Mouse (Mus musculus) cerebellum, adult 11 months (tissue): ENCODE data around the gene Ralgps1.
A peak's percentile ranks its signal among the peaks of the same experiment; 100 is the strongest.

ENCODE experiments used
- DNase-seq: peaks from one replicate; pipeline ENCODE4 v3.0.0; 2022

The Ralgps1 gene

DNA sequence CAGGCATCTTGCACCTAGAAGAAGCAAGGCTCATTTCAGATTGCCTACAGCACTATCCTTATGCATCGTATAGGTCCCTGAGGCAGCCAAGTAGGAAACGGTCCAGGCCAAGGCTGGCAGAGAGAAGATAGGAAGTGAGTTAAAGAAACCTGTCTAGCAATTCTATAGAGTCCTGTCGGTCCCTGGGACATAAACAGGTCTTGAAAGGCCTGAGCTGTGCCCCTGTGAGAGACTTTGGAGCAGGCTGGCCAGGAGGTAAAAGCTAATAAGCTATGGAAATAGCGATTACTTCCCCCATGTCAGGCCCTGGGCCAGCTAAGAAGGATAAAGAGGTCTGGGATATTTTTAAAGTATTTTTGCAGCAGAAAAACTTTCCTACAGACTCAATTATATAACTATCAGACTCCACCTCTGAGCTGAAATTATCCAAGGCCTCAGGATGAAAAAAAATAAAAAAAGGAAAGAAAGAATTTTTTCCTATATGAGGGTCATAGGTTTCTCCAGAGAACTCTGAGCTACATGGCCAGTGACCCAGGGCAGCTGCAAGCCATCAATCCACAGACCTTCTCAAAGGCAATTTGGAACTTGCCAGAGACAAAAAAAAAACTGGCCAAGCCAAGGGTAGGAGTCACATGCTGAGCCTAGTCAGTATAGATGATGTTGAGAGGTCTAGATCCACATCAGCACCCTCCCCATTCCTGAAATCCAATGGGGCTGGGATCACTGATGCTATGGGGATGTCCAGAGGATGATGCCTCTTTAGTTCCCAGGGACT, 98.4 kb downstream of the Ralgps1 start:
- DNase-seq = no peak

DNA sequence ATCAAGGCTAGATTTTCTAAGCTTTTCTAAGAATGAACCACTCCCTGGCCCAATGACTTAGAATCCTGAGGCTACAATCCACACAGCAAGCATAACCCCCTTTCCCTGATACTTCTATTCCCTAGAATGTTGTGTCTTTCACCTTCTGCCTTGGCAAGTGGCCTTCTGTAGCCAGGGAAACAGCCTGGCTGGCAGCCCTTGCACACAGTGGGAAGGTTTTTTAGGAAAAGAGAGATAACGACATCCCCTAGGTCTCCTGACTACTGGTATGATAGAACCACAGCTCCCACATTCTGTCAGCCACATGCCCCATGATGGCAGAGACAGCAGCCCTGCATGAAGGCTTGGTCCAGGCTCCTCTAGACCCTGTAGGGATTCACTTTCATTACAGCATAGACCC, 99.8 kb downstream of the Ralgps1 start:
- DNase-seq = no peak

DNA sequence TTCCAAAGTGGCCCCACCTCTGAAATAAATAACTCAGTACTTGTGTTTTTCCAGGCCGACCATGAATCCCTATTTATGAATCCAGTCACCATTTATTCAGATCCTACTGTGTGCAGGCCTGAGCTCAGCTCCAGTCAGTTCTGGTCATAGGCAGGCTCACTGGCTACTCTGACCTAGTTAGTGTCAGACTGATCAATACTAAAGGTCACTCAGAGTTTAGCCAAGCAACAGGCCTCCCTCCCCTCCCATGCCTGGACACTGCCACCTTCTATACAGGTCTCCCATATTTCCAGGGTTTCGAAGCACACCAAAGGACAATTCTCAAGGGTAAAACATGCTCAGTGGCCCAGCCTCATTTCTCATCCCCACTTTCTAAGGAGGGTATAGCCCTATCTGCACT, 100.7 kb downstream of the Ralgps1 start:
- DNase-seq = no peak

GRCm38 (mm10) chr2:33269132-33269493, 102.2 kb downstream of the Ralgps1 start:
- DNase-seq = no peak

DNA sequence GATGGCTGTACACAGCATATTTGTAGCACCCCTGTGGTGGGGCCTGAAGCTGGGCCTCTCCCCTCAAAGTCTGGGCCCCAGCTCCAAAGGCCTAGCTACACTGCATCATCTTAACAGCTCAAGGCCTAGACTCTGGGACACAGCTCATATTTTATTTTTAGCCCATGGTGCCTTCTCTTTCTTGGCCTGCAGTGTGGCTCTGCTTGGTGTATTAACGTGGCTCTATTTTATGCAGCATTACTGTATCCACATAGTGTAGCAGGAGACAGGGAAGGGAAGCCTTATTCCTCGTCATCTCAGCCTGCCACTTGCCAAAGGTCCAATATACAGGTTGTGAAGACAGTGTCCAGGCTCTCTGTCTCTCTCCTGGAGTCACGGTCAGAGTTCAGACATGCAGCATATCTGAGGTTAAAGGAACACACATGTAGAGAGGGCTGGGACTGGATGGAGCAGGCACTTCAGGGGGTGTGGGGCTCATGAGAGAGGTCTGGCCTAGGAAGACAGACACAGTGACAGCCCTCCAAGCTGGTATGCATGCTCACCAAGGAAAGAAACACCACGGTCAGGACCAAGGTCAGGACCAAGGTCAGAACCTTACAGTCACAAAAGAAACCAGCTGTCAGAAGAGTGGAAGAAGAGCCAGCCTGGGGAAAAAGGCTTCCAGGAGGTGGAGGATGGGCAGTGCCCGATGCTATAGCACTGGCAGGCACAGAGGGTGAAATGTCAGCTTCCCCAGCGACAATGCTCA, 102.7 kb downstream of the Ralgps1 start:
- DNase-seq = no peak

DNA sequence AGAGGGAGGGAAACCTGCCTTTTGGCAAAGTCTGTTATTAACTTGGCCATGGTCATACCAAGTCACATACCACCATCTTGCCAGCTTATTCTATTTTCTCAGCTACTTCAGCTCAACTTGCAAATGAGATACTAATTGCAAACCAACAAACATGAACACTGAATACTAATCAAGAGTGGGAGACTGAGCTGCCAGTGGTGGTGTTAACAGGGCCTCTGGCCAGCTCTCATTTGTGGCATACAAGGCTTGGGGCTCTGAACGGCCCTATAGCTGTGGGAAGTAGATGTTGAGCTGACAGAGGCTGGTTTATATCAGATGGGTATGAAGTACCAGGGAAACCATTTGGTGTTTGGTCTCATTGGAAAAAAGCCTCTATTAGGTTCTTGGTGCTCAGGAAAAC, 104.2 kb downstream of the Ralgps1 start:
- DNase-seq = no peak

- DNase-seq = no peak
These were observed 105.5 kb downstream of the Ralgps1 start for GRCm38 (mm10) chr2:33265793-33266192.

DNA sequence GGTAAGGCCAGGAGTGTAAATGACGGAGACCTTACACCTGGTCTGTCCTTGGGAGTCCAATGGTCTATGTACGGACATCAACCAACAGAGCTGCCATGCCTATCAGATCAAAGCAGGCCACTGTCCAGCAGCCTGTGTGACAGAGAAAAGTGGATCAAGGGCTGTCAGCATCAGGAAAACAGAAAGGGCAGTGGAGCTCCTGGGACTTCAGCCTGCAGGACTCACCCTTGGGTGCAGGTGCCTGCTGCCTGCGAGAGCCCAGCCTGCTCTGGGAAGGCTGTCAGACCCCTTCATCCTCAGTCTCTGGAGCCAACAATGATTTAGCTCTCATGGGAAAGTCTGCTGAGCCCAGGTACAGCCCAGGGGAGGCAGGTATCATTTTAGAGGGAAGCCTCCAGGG, 109.8 kb downstream of the Ralgps1 start:
- no peak for DNase-seq

DNA sequence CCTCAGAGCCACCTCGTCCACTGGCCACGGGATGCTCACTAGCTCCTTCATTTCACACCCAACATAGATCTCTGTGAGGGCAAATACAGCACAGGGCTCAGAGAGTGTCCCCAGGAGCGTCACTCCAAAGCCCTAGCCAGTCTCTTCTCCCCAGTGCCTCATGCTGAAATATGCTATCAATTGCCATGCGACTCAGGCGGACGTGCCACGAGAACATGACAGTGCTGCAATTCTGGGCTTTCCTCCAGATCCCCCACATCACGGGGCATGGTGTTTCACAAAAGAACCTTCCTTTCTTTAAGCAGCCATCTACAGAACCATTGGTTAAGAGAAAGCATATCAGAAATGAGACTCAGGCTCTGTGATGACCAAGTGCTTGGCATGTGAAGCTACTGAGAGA, 110.5 kb downstream of the Ralgps1 start:
- no peak for DNase-seq

DNA sequence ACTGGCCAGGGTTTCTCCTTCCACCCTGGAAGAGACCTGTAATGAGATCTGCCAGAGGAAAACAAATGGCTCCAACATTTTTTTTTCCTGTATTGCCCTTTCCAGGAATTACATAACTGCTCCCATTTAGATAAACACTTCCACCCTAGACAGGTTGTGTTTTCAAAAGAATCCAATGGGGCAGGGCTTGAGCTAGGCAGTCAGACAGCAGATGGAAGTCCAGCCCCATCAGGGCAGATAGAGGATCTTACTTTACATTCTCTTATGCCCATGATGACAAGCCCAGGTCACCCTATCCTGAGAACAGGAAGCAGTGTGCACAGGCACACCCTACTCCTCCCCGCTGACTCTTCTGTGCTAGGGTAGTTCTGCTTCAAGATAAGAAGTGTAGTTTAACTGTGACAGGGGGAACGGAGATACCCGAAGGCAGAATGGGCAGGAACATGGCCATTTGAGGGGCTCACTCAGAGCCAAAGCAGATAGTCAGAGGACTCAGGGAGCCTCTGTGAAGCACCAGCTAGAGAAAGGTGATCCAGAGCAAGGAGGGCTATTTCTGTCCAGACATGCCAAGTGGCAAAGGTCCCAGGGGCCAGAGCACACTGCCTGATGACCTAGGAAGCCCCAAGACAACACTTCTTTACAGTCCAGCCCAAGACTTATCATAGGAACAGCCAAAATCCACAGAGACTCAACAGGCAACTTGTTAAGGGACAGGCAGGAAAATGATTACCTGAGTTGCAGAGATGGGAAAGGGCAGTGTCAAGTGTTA, 114.3 kb downstream of the Ralgps1 start:
- no peak for DNase-seq

DNA sequence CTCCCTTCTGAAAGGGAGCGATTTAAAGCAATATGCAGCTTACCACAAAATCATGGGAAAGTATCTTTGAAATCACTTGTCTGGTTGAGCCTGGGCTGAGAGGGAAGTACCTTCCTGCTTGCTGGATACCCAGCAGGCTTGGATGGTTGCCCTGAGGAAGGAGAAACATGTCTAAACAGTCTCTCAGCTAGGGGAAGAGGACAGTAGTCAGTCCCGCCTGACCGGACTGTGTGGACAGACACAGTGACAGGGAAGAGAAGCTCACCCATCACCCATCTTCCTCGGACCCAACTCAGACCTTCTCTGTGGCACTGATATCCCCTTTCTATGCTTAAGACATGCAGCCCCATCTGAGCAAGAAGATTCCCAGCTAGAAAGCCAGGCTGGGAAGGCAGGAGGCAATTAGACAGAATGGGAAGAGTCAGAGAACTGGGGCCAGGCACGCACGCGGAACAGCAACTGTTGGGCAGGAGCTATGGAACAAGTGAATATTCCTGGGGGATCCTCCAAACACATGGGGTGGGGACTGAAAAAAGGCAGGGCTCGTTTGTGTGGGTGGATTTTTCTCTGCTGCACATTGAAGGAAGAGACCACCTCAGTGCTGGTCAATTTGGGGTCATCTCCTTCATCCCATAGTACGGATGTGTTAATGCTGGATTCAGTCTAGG, 116.8 kb downstream of the Ralgps1 start:
- DNase-seq = no peak

GRCm38 (mm10) chr2:33253572-33254190, 117.6 kb downstream of the Ralgps1 start:
- DNase-seq = no peak

DNA sequence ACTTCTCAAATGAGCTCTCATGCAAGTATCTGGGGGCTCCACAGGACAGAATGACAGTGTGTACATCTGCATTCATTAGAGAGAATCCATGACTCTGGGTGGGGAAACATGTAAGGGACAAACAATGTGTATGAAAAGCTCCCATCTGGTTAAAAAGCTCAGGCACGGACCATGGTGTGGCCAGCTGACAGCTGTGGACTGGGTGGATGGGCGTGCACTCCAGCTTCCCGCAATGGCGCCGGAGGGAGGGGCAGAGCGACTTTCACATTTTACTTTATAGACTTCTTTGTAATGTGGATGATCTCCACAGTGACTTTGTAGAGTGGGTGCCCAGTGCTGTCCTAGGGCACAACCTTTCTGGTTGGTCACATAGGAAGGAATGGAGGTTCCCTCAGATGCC, 118.5 kb downstream of the Ralgps1 start:
- no peak for DNase-seq

- no peak for DNase-seq
These were observed 121.2 kb downstream of the Ralgps1 start for GRCm38 (mm10) chr2:33249922-33250633.

GRCm38 (mm10) chr2:33248549-33248948, 122.7 kb downstream of the Ralgps1 start:
- DNase-seq = no peak

DNA sequence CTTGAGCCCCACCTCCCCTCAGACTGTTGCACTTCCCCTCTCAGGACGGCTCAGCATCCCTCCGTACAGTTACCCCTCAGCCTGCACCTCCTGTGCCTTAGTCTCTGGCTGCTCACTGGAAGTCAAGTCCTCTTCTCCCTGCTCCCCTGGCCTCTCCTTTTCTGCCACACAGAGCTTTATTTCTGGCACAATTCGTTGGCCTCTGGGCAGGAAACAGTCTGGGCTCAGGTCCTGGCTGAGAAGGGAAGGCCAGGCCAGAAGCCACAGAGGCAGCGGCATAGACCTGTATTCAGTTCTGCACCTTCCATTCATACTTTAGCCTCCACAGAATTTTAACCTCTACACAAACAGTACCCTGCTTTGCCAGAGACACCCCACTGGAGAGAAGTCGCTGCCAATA, 124.4 kb downstream of the Ralgps1 start:
- DNase-seq = no peak

DNA sequence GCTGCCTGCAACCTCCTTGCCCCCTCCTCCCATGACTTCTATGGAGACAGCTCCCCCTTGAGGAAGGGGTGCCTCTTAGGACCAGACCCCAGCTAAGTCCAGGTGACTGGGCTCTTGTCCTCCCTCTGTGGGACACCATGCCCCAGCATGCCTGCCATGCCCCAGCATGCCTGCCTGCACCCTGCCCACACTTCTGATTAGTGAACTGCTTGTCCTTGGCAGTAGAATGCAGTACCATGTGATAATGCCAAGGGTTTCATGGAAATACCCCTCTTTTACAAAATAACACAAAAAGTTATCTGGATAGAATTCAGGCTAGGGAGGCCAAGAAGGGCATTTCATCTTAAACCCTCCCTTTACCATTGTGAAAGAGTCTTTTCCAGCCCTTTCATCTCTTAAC, 125.9 kb downstream of the Ralgps1 start:
- no peak for DNase-seq

DNA sequence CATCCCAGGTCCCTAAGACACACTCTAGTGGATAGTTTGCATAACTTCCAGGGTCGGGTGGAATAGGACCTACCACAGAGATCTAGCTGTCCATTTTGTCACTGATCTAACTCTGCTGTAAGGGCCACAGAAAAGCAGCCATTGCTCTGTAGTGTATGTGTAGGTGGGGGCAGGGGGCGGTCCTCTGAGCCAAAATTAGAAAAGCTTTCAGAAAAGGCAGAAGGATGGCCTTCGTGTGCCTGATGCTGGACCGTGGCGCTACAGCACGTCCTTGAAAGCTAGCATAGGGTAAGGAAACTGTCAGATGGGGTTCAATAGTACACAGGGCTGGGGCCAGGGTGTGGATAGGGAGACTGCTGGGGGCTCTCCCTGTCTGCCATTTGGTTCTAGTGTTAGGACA, 126.4 kb downstream of the Ralgps1 start:
- DNase-seq = no peak

DNA sequence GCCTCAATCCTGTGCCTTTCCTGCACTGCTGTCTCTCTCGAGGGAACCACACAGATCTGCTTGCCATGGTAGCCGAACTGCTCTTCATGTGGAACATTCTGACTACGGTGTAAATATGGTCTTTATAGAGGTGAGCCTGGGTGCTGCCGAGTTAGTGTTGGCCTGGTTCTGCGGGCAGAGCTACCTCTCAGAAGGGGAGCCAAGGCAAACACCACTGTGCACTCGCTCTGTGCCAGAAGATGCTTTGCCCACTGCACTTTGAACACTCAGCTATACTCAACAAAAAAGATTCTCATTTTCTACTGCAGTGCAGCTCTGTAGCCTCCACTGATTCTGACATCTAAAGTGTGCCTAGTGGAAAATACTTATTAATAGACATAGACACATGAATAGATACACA, 133.7 kb downstream of the Ralgps1 start:
- no peak for DNase-seq

- DNase-seq = peak; percentile 41
These were observed 136.4 kb downstream of the Ralgps1 start for GRCm38 (mm10) chr2:33234848-33235247.

GRCm38 (mm10) chr2:33233856-33234255, 137.4 kb downstream of the Ralgps1 start:
- no peak for DNase-seq
